Mouse (Mus musculus) ES-E14 (cell line): ENCODE measurements around the gene Disc1.

Experiments
- HCFC1 ChIP-seq: IDR thresholded peaks from 2 replicates; pipeline ENCODE4 v1.6.1; 2012; ENCODE audit warnings: low read length, inconsistent platforms, borderline replicate concordance; ENCODE audit not compliant: insufficient read depth
- MAFK ChIP-seq: IDR thresholded peaks from 2 replicates; pipeline ENCODE4 v1.6.1; 2014; ENCODE audit warnings: mild to moderate bottlenecking, low read depth, low read length, inconsistent platforms; ENCODE audit not compliant: insufficient read depth
- ZC3H11A ChIP-seq: IDR thresholded peaks from 2 replicates; pipeline ENCODE4 v1.6.1; 2012; ENCODE audit warnings: low read depth, mild to moderate bottlenecking, inconsistent platforms, low read length, borderline replicate concordance
- ZNF384 ChIP-seq: IDR thresholded peaks from 2 replicates; pipeline ENCODE4 v1.6.1; 2012; ENCODE audit warnings: low read depth, low read length, inconsistent platforms

DNA sequence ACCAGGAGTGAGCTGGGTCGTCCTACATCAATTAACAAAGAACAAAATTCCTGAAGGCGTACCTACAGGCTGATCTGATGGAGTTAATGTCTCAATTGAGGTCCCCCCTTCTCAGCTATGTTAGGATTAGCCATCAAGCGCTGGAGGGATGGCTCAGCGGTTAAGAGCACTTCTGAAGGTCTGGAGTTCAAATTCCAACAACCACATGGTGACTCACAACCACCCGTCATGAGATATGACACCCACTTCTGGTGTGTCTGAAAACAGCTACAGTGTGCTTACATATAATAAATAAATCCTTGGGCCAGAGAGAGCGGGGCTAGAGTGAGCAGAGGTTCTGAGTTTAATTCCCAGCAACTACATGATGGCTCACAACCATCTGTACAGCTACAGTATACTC lies 109.9 kb downstream of the Disc1 start:
- no peak for TF ChIP-seq MAFK
- no peak for TF ChIP-seq ZC3H11A
- TF ChIP-seq ZNF384: no peak
- TF ChIP-seq HCFC1: no peak
